Mouse (Mus musculus) T-cell, adult 2 months (primary cell): Measurements from ENCODE around the gene Scn1b.

Experiments used
- DNase-seq: peaks from one replicate; pipeline ENCODE4 v3.0.0; 2022; ENCODE audit warnings: low spot score

The Scn1b gene

DNA sequence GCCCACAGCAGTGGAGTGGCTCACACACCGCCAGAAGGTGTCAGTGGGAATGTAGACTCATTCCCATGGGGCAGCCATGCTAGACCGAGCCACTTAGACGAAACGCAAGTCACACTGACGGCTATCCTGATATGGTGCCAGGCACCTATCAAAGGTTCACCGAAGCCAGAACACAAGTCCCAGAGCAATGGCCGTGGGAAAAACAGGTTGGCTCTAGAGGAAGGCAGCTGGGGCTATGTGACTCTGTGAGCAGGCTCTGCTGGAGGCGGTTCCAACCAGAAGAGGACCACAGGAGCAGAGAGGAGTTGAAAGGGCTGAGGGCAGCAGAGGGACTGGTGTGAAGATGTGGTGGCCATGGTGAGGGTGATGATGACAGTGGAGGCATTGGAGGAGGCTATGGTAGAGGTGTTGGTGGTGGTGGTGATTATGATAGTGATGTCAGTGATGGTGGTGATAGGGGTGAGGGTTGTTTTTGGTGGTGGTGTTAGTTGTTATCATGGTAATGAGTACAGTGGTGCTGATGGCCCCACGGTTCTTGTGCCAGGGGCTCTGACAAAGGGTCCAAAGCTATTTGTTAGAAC, 40.5 kb downstream of the Scn1b start:
- DNase-seq = peak; percentile 30

DNA sequence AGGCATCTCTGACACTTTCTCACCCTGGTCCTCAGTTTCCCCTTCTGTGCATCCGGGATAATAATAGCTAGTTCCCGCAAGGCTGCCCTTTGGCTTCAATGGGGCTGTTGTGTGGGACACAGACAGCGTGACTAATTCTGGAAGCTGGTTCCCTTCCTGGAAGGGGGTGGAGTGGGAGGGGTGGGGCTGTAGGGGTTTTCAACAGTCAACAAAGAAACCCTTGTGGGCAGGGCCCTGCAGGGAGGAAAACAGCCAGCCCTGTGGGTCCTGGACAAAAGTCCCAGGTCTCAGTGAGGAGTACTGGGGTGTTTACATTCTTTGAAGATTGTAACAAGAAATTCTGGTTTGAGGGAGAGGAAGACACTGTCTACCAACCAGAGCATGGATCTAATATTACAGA, 41.6 kb downstream of the Scn1b start:
- no peak for DNase-seq

DNA sequence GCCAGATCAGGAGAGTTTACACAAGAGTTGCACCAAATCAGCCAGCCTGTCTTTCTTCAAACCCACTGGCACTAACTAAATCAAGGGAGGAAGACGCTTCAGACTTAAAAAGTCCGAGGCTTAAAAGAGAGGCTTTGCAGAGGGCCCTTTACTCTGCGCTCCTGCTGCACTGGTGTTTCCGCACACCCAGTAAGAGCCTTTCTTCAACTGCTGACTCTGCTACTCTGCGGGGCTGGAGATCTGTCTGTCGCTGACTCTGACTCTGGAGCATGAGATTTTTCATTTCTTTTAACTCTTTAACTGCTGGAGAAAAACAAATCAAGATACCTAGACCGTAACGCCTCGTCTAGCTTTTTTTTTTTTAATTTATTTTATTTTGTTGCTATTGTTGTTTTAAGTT, 42.7 kb downstream of the Scn1b start:
- DNase-seq = peak; percentile 34

DNA sequence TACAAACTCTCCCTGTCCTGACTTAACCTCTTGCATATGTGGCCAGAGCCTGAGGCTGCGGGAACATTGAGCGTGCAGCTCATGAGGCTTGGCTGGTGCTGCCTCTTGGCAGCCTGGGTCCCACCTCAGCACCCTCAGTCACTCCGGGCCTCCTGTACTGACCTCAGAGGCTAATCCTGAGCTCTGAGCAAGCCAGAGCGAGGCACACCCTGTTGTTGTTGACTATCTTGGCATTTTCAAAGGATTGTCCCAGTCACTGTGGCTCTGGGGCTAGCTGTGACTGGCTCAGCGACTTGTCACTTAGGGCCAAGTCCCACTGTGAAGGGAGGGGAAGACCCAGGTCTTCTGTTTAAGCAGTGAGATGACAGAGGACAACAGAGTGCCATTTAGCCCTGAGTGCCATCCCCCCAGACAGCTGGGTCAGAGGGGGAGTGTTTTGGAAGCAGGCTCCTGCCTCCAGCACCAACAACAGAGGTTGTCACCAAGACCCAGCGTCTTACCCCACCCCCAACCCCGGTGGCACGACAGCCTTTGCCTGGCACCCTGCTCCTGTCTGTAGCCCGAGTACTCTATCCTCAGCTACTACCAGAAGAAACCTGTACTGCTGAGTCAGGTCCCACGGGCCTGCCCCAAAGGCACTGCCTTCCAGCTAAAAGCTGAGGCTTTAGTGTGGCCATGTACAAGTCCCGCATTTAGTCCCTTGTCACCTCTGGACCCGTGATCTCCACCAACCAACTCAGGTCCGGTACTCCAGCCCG, 43.8 kb downstream of the Scn1b start:
- DNase-seq = no peak

DNA sequence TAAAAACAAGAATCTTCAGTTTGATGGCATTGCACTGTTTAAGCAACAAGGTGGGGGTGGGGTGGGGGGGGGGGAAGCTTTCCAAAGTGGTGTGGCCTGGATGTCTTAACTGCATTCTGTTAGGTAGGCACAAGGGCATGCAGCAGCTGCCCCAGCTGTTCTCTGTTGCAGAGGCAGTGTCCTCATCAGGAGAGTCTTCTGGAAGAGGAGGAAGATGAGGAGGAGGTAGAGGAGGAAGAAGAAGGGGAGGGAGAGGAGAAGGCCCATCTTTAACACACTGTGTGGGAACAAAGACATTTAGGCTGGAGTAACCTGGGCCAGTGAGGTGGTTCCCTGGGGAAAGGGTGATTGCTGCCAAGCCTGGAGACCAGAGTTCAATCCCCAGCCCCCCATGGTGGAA, 44.7 kb downstream of the Scn1b start:
- no peak for DNase-seq

DNA sequence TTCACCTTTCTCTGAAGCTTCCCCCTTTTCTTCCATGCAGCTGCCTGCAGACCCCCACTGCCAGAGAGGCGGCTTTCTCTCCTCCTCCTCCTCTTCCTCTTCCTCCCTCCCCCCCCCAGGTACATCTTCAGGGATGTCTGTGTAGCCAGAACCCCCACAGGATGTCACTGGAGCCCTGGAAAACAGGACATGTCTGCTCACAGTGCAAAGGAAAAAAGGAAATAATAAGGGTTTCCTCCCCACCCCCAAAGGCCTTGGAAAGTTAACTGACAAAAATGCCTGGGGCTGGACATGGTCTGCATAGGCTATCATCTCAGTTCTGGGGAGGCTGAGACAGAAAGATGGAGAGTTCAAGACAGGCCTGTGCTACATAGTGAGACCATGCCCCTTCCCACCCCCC, 45.7 kb downstream of the Scn1b start:
- DNase-seq = no peak

DNA sequence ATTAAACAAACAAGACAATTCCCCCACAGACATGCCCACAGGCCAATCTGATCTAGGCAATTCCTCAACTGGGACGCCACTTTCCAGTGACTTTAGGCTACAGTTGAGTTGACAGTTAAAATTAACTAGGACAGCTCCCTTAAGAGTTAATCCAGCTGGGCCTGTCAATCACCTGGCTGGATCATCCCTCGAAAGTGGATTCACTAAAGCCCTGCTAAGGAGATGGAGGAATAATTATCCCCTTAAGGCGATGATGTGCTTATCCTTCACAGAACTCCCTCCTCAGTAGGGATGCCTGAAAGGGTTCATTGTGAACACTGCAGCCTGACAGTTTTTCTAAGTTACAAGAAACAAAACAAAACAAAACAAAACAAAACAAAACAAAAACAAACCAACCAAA, 46.2 kb downstream of the Scn1b start:
- no peak for DNase-seq

DNA sequence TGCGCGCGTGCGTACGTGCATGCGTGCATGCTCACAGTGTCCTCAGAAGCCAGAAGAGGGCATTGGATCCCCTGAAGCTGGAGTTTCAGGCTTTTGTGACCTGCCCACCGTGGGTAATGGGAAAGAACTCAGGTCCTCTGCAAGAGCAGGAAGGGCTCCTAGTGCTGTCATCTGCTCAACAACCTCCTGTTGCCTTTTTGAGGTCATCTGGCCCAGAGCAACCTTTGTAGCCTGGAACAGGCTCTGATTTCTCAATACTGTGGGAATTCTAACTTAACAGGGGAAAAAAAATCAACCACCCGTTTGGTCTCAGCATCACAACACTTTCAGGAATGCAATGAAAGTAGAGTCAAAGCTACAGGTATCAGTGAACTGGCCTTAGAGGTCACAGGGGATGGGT, 47.1 kb downstream of the Scn1b start:
- no peak for DNase-seq

DNA sequence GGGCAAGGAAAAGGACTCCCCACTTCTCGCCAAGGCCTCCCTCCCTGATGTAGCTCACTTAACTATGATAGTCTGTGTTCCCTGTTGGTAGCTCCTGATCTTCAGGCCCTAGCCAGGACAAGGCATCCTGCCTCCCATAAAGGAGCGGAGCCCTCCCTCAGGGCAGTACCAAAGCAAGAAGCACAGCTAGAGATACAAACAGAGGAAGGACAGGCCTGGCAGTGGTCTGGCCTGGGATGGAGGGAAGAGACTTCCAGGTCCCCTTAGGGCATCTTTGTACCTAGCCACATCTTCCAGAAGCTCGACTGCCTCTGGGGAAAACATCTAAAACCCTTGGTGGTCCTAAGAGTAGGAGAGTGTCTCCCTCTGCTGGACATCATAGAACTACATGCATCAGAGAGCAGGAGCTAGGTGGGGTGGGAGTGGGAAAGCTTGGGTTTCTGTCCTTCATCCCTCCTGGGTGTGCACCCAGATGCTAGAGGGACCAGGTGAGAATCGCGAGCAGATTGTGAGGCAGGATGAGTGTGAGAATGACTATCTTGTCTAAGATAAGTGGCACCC, 48.8 kb downstream of the Scn1b start:
- DNase-seq = peak; percentile 38

DNA sequence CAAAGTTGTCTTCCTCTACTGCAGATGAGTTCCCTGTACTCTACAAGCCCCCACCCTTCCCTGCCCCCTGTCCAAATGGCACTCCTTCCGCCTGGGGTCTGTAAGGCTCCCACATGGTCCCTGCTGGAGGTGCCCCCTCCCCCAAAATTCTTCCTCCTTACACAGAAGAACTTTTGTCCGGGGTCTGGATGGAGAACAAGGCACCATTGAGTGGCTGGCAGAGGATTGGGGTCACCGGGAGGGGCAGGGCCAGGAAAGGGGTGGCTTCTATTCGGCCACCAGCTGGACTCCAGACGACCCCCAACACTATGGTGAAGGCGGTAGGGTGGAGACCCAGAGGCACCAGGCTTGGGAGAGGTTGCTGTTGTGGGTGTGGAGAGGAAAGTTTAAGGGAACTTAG, 49.3 kb downstream of the Scn1b start:
- DNase-seq = no peak

DNA sequence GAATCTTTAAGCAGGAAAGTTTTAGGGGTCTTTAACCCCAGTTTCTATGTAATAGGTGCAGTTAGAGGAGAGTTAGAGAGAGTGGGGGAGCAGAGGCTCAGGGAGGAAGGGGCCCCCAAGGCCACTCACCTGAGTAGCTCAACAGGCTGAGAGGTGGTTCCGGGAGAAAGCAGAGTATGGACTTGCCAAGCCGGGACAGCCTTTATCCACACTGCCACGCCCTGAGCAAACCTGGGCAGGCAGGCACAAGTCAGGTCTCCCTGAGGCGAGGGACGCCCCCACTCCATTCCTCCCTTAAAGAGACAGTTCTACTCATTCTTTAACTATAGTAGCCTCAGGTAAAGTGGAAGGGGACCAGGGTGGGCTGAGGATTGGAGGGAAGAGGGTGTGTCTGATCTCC, 50.3 kb downstream of the Scn1b start, which contains the start of gene Fxyd3:
Gene Fxyd3 (minus strand): TSS at position 213 of the 400 bp plus-strand sequence.
- DNase-seq = no peak

DNA sequence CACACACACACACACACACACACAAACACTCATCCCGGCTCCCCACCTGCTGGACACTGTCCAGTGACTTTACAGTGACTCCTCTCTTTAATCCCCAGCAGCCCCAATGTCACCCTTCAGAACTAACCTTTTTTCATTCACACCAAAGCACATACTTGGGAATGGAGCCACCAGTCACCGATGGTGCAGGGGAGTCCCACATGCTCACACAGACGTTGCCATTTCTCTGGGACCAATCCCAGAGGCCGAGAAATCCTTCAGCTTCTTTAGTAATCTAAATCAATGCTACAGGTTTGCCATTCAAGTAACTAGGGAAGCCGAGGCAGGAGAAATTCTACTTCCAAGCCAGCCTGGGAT, 52.1 kb downstream of the Scn1b start:
- no peak for DNase-seq

DNA sequence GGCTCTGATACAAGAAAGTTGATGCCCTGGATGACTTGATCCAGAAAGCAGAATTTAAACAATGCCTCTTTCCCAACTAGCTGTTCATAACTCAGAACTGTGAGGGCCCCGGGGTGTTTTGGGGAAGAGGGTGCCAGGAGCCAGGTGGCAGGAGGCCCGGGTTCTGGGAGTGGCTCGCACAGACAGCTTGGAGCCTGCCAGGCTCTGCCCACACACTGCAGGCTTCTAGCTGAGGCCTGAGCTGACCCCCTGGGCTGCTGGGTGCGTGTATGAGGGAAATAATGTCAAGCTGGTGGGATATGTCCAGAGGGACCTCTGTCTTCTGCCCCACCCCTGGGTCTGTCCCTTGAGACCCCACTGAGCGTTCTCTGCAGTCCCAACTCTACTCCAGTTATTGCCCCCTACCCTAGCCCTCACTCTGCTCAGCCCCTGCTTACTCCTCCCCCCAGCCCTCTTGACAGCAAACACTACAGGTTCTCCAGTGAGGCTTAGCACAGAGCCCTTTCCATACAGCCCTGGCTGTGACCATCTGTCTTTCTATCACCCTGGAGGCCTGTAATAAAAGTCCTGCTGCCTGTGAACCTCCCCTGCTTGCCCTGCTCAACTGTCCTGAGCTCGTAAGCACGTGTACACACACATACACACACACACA, 52.6 kb downstream of the Scn1b start:
- no peak for DNase-seq

DNA sequence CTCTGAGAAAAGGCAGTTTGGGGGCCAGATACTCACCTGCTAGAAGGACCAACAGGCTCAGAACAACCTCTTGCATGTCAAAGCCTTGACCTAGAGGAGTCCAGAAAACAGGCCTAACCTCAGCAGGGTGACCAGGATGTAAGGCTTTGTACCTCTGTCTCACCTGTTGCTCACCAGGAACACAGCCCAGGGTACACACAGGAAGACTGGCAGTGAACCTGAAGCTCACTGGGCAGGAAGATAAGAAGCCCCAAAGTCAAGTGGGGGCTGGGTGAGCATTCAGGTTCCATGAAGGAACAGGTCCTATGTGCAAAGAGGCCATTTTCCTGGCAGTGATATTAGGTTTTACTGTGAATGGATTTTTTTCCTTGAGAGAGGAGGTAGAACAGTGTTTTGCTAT, 53.3 kb downstream of the Scn1b start:
- no peak for DNase-seq

DNA sequence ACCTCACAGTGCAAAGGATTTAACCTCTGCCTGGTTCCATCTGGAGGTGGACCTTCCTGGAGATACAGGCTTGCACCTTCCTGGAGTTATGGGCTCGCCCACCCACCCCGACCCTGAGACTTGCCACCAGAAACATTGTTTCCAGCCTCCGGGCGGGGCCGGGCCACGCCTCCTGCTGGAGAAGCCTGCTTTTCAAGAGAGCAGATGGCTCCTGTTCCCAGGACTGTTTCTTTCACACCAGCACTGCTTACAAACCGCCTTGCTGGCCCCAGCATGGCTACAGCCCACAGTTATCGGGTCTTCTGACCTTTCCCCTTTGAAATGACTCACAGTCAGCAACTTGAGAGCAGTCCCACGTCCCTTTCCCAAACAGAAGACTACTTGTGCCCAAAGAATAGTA, 54.5 kb downstream of the Scn1b start:
- DNase-seq = no peak

DNA sequence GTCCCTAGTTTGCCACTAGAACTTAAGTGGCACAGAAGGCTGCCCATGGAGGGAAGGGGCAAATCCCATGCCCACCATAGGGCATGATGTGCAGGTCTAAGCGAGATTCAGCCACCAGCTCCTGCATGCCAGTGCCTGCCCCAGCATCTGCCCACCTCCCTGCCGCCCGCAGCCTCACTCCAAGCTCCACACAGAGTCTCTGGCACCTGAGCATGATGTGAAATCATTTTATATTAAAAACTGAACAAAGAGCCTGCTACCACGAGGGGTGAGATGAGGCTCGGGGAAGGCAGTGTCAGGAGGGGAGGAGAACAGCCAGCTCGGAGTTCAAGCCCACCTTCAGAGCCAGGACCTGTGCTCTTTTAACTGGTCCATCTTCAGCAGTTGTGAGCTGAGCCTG, 56.5 kb downstream of the Scn1b start:
- no peak for DNase-seq

DNA sequence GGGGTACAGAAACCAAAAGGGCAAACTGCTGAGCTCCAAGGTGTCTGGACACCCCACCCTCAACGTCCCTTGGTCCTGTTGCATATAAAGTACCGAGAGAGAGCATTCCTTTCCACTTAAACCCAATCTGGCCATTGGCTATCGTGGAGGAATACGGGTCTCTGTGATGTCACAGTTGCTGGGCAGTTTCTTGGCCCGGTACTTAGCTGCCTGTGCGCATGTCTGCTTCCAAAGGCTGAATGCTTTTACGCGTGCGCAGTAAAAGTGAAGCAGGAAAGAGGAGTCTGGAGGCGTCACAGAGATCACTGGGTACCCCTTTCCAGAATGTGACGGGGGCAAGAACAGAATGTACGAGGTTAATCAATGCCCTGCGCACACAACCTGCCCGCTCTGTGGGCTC, 57.3 kb downstream of the Scn1b start:
- DNase-seq = no peak

DNA sequence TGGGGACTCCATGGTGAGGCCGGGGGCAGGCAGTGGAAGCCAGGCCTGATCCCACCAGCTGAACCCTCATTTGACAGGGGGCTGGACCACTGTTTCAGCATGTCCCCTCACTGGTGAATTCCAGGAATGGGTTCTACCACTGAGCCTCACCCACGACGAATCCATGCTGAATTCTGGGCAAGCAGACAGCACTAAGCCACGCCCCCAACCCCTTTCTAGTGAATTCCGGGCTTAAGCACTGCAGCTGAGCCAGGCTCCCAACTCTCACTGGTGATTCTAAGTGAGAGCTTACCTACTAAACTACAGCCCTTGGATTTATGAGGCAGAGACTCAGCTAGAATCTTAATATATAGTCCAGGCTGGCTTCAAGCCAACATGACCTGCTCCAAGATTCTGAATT, 59.0 kb downstream of the Scn1b start:
- no peak for DNase-seq
